Mouse (Mus musculus) hindbrain, embryonic 16.5 days (tissue): ENCODE results near the gene Doc2g. TPM values are rescaled to one million over a fixed set of nuclear protein-coding genes. Genes with fewer than 3 reads are reported as not detected.
"Not testable (repeated sequence)": the region's sequence is repeated elsewhere in the genome, so short reads cannot be mapped to it uniquely, and the experiment has no call there.

ENCODE experiments used
- ATAC-seq: fragments of 200-750 bp; cut with Nextera tagmentation; 2 replicates; pipeline ENCODE4 v1.8.0; 2017; ENCODE audit warnings: moderate TSS enrichment, moderate library complexity
- H3K27ac ChIP-seq: fragments of 300-500 bp; sonication (generic); 2 replicates; pipeline ENCODE4 v1.5.1; 2014; ENCODE audit warnings: low read depth, mild to moderate bottlenecking, control low read depth, low read length, moderate library complexity
- H3K27me3 ChIP-seq: fragments of 300-500 bp; sonication (generic); replicated peaks from 2 replicates; pipeline ENCODE4 v1.6.1; 2014; ENCODE audit warnings: low read length; ENCODE audit not compliant: control insufficient read depth, insufficient read depth
- H3K36me3 ChIP-seq: fragments of 300-500 bp; sonication (generic); 2 replicates; pipeline ENCODE4 v1.6.1; 2014; ENCODE audit warnings: mild to moderate bottlenecking, low read length, moderate library complexity, mixed read lengths; ENCODE audit not compliant: control insufficient read depth, insufficient read depth
- H3K4me1 ChIP-seq: fragments of 300-500 bp; sonication (generic); 2 replicates; pipeline ENCODE4 v1.6.1; 2014; ENCODE audit warnings: low read depth, low read length; ENCODE audit not compliant: control insufficient read depth, insufficient read depth
- H3K4me2 ChIP-seq: fragments of 300-500 bp; sonication (generic); 2 replicates; pipeline ENCODE4 v1.6.1; 2014; ENCODE audit warnings: mild to moderate bottlenecking, low read length, control low read depth, moderate library complexity
- H3K4me3 ChIP-seq: fragments of 300-500 bp; sonication (generic); 2 replicates; pipeline ENCODE4 v1.5.1; 2014; ENCODE audit warnings: mild to moderate bottlenecking, low read length, control low read depth, moderate library complexity
- H3K9ac ChIP-seq: fragments of 300-500 bp; sonication (generic); 2 replicates; pipeline ENCODE4 v1.6.1; 2014; ENCODE audit warnings: low read depth, mild to moderate bottlenecking, control low read depth, low read length, moderate library complexity
- H3K9me3 ChIP-seq: fragments of 300-500 bp; sonication (generic); 2 replicates; pipeline ENCODE4 v1.6.1; 2014; ENCODE audit warnings: mild to moderate bottlenecking, low read length, moderate library complexity; ENCODE audit not compliant: control insufficient read depth
- WGBS: fragments of 180-500 bp; shearing (Covaris S2); extraction: QIAGEN DNeasy Blood & Tissue Kit; methylation state at CpG from one replicate; pipeline ENCODE4 v1.1.7; 2014; 5-methylcytosine and 5-hydroxymethylcytosine counted together
- polyA plus RNA-seq: library from polyadenylated mRNA; unstranded; fragments of >200 nt; fragmentation: Nextera tagmentation; extraction: Ambion mirVana; gene quantifications from 2 replicates; pipeline ENCODE4 v1.2.1, GENCODE M21; 2015

The Doc2g gene
- polyA plus RNA-seq, 1 experiment from 2014 or later = 4.9 TPM

- Histone ChIP-seq H3K4me3 (no peak overlapping the region), H3K36me3 (no peaks in the 10 kb centered on the region), H3K9ac (no peak overlapping the region; the same call in 1 of the 2 replicates), H3K4me2 (no peak overlapping the region), H3K27ac (no peak overlapping the region), H3K27me3 (no peaks in the 10 kb centered on the region), H3K9me3 (no peaks in the 10 kb centered on the region), H3K4me1 (no peaks in the 10 kb centered on the region)
- WGBS = 23% methylated on average over 18 of the region's 18 CpGs
- ATAC-seq = peak; percentile 92
These were observed 15.8 kb downstream of the Doc2g start for GRCm38 (mm10) chr19:4018743-4019583.

GRCm38 (mm10) chr19:4023185-4023584, 20.1 kb downstream of the Doc2g start:
- Histone ChIP-seq H3K27me3 (no peaks in the 10 kb centered on the region), H3K4me2 (no peak overlapping the region), H3K9me3 (peaks cover 2% of the 10 kb centered on the region; the same call in 1 of the 2 replicates), H3K27ac (no peak overlapping the region), H3K36me3 (no peaks in the 10 kb centered on the region), H3K4me1 (no peaks in the 10 kb centered on the region), H3K9ac (no peak overlapping the region), H3K4me3 (no peak overlapping the region)
- WGBS = 88% methylated on average over 7 of the region's 7 CpGs
- ATAC-seq = no peak

- Histone ChIP-seq H3K4me3 (no peak overlapping the region), H3K27me3 (no peaks in the 10 kb centered on the region), H3K4me1 (no peaks in the 10 kb centered on the region), H3K27ac (no peak overlapping the region), H3K9me3 (peaks cover 2% of the 10 kb centered on the region; the same call in 1 of the 2 replicates), H3K4me2 (no peak overlapping the region), H3K36me3 (no peaks in the 10 kb centered on the region), H3K9ac (no peak overlapping the region)
- ATAC-seq = no peak
These were observed 24.5 kb downstream of the Doc2g start for GRCm38 (mm10) chr19:4027576-4027975.

GRCm38 (mm10) chr19:4032668-4033067, 29.6 kb downstream of the Doc2g start:
- no peaks in the 10 kb centered on the region for H3K36me3 ChIP-seq
- no peak overlapping the region for H3K9ac ChIP-seq
- no peak overlapping the region for H3K4me3 ChIP-seq
- no peaks in the 10 kb centered on the region for H3K27me3 ChIP-seq
- H3K9me3 ChIP-seq = no peaks in the 10 kb centered on the region
- no peak overlapping the region for H3K27ac ChIP-seq
- peaks cover 7% of the 10 kb centered on the region for H3K4me1 ChIP-seq
- ATAC-seq = no peak
- no peak overlapping the region for H3K4me2 ChIP-seq
- 67% methylated on average over 7 of the region's 7 CpGs for WGBS

- Histone ChIP-seq H3K9ac (no peak overlapping the region), H3K4me2 (no peak overlapping the region), H3K36me3 (no peaks in the 10 kb centered on the region), H3K4me3 (no peak overlapping the region), H3K27me3 (no peaks in the 10 kb centered on the region), H3K9me3 (no peaks in the 10 kb centered on the region), H3K4me1 (peaks cover 7% of the 10 kb centered on the region), H3K27ac (no peak overlapping the region)
- 87% methylated on average over 3 of the region's 3 CpGs for WGBS
- ATAC-seq = no peak
These were observed 30.2 kb downstream of the Doc2g start for GRCm38 (mm10) chr19:4033298-4033697.

- no peaks in the 10 kb centered on the region for H3K36me3 ChIP-seq
- no peak overlapping the region for H3K9ac ChIP-seq
- H3K9me3 ChIP-seq = no peaks in the 10 kb centered on the region
- no peak overlapping the region for H3K4me2 ChIP-seq
- no peak overlapping the region for H3K27ac ChIP-seq
- H3K4me3 ChIP-seq = no peak overlapping the region
- no peaks in the 10 kb centered on the region for H3K27me3 ChIP-seq
- 67% methylated on average over 5 of the region's 5 CpGs for WGBS
- ATAC-seq = no peak
- H3K4me1 ChIP-seq = peaks cover 7% of the 10 kb centered on the region
These were observed 30.6 kb downstream of the Doc2g start for GRCm38 (mm10) chr19:4033742-4034141.

- Histone ChIP-seq H3K4me2 (peak overlapping the region; percentile 34), H3K27ac (no peak overlapping the region), H3K9me3 (no peaks in the 10 kb centered on the region), H3K4me3 (no peak overlapping the region), H3K9ac (no peak overlapping the region), H3K36me3 (no peaks in the 10 kb centered on the region), H3K27me3 (no peaks in the 10 kb centered on the region), H3K4me1 (peaks cover 7% of the 10 kb centered on the region)
- 70% methylated on average over 12 of the region's 12 CpGs for WGBS
- no peak for ATAC-seq
These were observed 33.4 kb downstream of the Doc2g start for GRCm38 (mm10) chr19:4036327-4037045.

GRCm38 (mm10) chr19:4037154-4037787, 34.2 kb downstream of the Doc2g start:
- H3K36me3 ChIP-seq, H3K4me1 ChIP-seq, H3K27me3 ChIP-seq, H3K9me3 ChIP-seq: not testable (repeated sequence)
- peak; percentile 62 for ATAC-seq
- H3K27ac ChIP-seq = peak overlapping the region; percentile 70
- WGBS = 23% methylated on average over 7 of the region's 8 CpGs
- H3K9ac ChIP-seq = peak overlapping the region; percentile 89
- H3K4me3 ChIP-seq = peak overlapping the region; percentile 73
- peak overlapping the region; percentile 65 for H3K4me2 ChIP-seq

GRCm38 (mm10) chr19:4037788-4038232, 34.7 kb downstream of the Doc2g start, which contains the start of gene Gstp1:
Gstp1 (minus strand) TSS chr19:4037985.
- H3K9me3 ChIP-seq = no peaks in the 10 kb centered on the region
- H3K36me3 ChIP-seq = no peaks in the 10 kb centered on the region
- H3K4me1 ChIP-seq = peaks cover 7% of the 10 kb centered on the region
- H3K9ac ChIP-seq = peak within 1 kb of the TSS; percentile 89
- H3K27ac ChIP-seq = peak within 1 kb of the TSS; percentile 70
- WGBS = 0% methylated on average over 25 of the region's 26 CpGs
- peak; percentile 95 for ATAC-seq
- peak within 1 kb of the TSS; percentile 65 for H3K4me2 ChIP-seq
- H3K4me3 ChIP-seq = peak within 1 kb of the TSS; percentile 73
- no peaks in the 10 kb centered on the region for H3K27me3 ChIP-seq
